ENCODE assay signal across 18 mouse cellular contexts in genomic region chr4:14163352-14163943, GRCm38 (mm10).
"Had no signal": no experiment of that assay in that cellular context is flagged by ENCODE, and none has a peak within 500 bp of the region (broad histone marks: within the 10 kb centered on the region; RNA-seq: fewer than 3 reads in every experiment).

No protein-coding gene starts in this region.

- H3K4me3 ChIP-seq: midbrain, embryonic 12.5 days; myocyte; neural tube, embryonic 13.5 days; neural tube, embryonic 15.5 days had no signal

- ATAC-seq: midbrain, embryonic 16.5 days had no signal

- H3K9ac ChIP-seq: lung, embryonic 14.5 days; midbrain, embryonic 12.5 days; neural tube, embryonic 13.5 days; neural tube, embryonic 15.5 days had no signal

- H3K27ac ChIP-seq: midbrain, embryonic 12.5 days; neural tube, embryonic 13.5 days; neural tube, embryonic 15.5 days had no signal

- H3K4me1 ChIP-seq: midbrain, embryonic 12.5 days; neural tube, embryonic 13.5 days; neural tube, embryonic 15.5 days had no signal

- H3K4me2 ChIP-seq: lung, embryonic 14.5 days; midbrain, embryonic 12.5 days; neural tube, embryonic 13.5 days; neural tube, embryonic 15.5 days had no signal

- H3K9me3 ChIP-seq: midbrain, embryonic 12.5 days; neural tube, embryonic 13.5 days; neural tube, embryonic 15.5 days had no signal

- H3K36me3 ChIP-seq: midbrain, embryonic 12.5 days; neural tube, embryonic 13.5 days; neural tube, embryonic 15.5 days had no signal

- DNase-seq: lung, adult 18-20 months; lung, embryonic 14.5 days; lung, postnatal 10 days; lung, postnatal 4 days; midbrain, embryonic 14.5 days; retina, postnatal 1 day; right cerebral cortex, adult 18-20 months; right cerebral cortex, postnatal 25 days; right cerebral cortex, postnatal 4 days; spleen, adult 18-20 months; thymus, adult 18-20 months; thymus, postnatal 14 days; thymus, postnatal 36 days had no signal

- H3K27me3 ChIP-seq: midbrain, embryonic 12.5 days; neural tube, embryonic 13.5 days; neural tube, embryonic 15.5 days had no signal
